In the genomic region with DNA sequence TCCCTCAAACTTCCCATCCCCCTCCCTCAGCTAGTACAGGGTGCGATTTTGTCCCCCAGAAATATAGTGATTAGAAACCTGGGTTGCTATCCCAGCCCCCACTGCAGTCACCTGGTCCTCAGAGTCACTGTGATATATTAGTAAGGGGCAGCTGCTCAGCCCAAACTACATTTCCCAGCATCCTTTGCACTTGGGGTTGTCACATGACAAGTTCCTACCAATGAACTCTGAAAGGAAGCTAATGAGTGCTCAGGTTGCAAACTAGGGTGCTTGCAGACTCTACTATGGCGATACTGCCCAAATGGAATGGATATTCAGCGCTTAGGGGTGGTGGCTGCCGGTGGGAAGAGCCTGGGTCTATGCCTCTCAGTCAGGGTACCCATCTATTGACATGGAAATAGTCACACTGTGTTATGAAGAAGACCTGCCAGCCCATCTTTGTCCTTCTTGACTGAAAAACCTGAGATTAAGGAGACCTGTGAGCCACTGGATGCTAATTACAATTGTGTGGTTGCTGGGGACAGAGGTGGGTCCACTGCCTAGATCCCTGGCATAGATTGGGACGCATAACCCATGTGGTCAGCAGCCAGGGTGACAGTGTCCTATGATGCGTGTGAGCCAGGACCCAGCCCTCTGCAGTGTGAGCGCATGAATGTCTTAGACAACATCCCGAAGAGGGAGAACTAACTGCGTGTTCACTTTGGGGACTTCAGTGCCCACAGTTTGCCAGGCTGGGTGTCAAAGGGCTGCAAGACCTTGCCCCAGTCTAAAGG, we compare ENCODE assay signal across 8 mouse cellular contexts. TPM values are rescaled to one million over a fixed set of nuclear protein-coding genes. Genes with fewer than 3 reads are reported as not detected.
DNase-seq lines count a peak whose midpoint lies in the region; ATAC-seq and TF ChIP-seq lines count a peak whose summit lies in the region.

No protein-coding gene starts in this region.

- H3K9me3 ChIP-seq in forebrain, embryonic 10.5 days: no peaks in the 10 kb centered on the region
- no peaks in the 10 kb centered on the region for H3K9me3 ChIP-seq in kidney, embryonic 14.5 days (ENCODE audit: control insufficient read depth, low read length)
- H3K9me3 ChIP-seq in stomach, postnatal 0 days (ENCODE audit: control insufficient read depth, low read length): no peaks in the 10 kb centered on the region

- no peaks in the 10 kb centered on the region for H3K27me3 ChIP-seq in forebrain, embryonic 10.5 days (ENCODE audit: poor library complexity, severe bottlenecking)
- H3K27me3 ChIP-seq in kidney, embryonic 14.5 days (ENCODE audit: control insufficient read depth, insufficient read depth, low read length): no peaks in the 10 kb centered on the region
- H3K27me3 ChIP-seq in stomach, postnatal 0 days (ENCODE audit: control insufficient read depth, insufficient read depth, low read length): no peaks in the 10 kb centered on the region

- H3K4me3 ChIP-seq in forebrain, embryonic 10.5 days: peak overlapping the region; percentile 30
- H3K4me3 ChIP-seq in kidney, embryonic 14.5 days (ENCODE audit: low read length): no peak overlapping the region
- no peak overlapping the region for H3K4me3 ChIP-seq in stomach, postnatal 0 days (ENCODE audit: low read depth, low read length)

- TF ChIP-seq EP300 in stomach, postnatal 0 days (optimal IDR thresholded peaks at IDR 0.05): no peak

- no peak overlapping the region for H3K9ac ChIP-seq in kidney, embryonic 14.5 days (ENCODE audit: low read depth, low read length)
- no peak overlapping the region for H3K9ac ChIP-seq in stomach, postnatal 0 days (ENCODE audit: low read length)

- ATAC-seq in CD4-positive, CD25-positive, alpha-beta regulatory T cell, adult 4 months: peak; percentile 63
- ATAC-seq in kidney, embryonic 14.5 days (ENCODE audit: low FRiP score, low TSS enrichment): peak; percentile 58
- ATAC-seq in megakaryocyte-erythroid progenitor cell, adult 5-6 weeks (replicated peaks; ENCODE audit: low FRiP score, low TSS enrichment, poor library complexity, severe bottlenecking): peak; percentile 66; the same call in 1 of the 2 replicates
- peak; percentile 33; the same call in 1 of the 2 replicates for ATAC-seq in stomach, postnatal 0 days (ENCODE audit: low FRiP score, low TSS enrichment)

- peaks cover 40% of the 10 kb centered on the region for H3K4me1 ChIP-seq in forebrain, embryonic 10.5 days
- H3K4me1 ChIP-seq in kidney, embryonic 14.5 days (ENCODE audit: control insufficient read depth, insufficient read depth, low read length): no peaks in the 10 kb centered on the region
- no peaks in the 10 kb centered on the region for H3K4me1 ChIP-seq in stomach, postnatal 0 days (replicated peaks; ENCODE audit: control insufficient read depth, insufficient read depth)

- WGBS in forebrain, embryonic 10.5 days: 52% methylated on average over 9 of the region's 9 CpGs
- WGBS in kidney, embryonic 14.5 days: 46% methylated on average over 9 of the region's 9 CpGs
- 49% methylated on average over 9 of the region's 9 CpGs for WGBS in stomach, postnatal 0 days

- H3K36me3 ChIP-seq in forebrain, embryonic 10.5 days (replicated peaks): no peaks in the 10 kb centered on the region
- no peaks in the 10 kb centered on the region for H3K36me3 ChIP-seq in kidney, embryonic 14.5 days (ENCODE audit: control insufficient read depth, insufficient read depth, low read length)
- no peaks in the 10 kb centered on the region for H3K36me3 ChIP-seq in stomach, postnatal 0 days (ENCODE audit: control insufficient read depth, insufficient read depth, low read length)

- TF ChIP-seq CTCF in stomach, postnatal 0 days (IDR thresholded peaks at IDR 0.05; ENCODE audit: low read depth): no peak

- H3K4me2 ChIP-seq in kidney, embryonic 14.5 days (replicated peaks; ENCODE audit: low read depth, low read length): peak overlapping the region; percentile 30; the same call in 1 of the 2 replicates
- no peak overlapping the region; the same call in 1 of the 2 replicates for H3K4me2 ChIP-seq in stomach, postnatal 0 days (replicated peaks; ENCODE audit: low read depth)

- H3K27ac ChIP-seq in forebrain, embryonic 10.5 days: peak overlapping the region; percentile 51; the same call in 1 of the 2 replicates
- no peak overlapping the region for H3K27ac ChIP-seq in kidney, embryonic 14.5 days (ENCODE audit: low read depth, low read length)
- H3K27ac ChIP-seq in stomach, postnatal 0 days (replicated peaks): no peak overlapping the region

- peak; percentile 31 to 66 for DNase-seq in adrenal gland, adult (ENCODE audit: inconsistent age in 2 of 2, low spot score in 1 of 2)
- DNase-seq in adrenal gland, postnatal 10 days: no peak
- peak; percentile 61 for DNase-seq in forebrain, embryonic 10.5 days (ENCODE audit: extremely low spot score, low spot score)
- DNase-seq in stomach, postnatal 0 days (ENCODE audit: low spot score): no peak
- DNase-seq in urinary bladder, postnatal 10 days (ENCODE audit: low spot score): no peak

RNA-seq across cellular contexts. Expression of gene Alpl, which starts 56.8 kb away (rescaled TPM):
- 10 to 100 TPM; 11.5 to 19.7 TPM for total RNA-seq in adrenal gland, postnatal 10 days (2021)
- polyA plus RNA-seq in CD4-positive, CD25-positive, alpha-beta regulatory T cell, adult 4 months (2017; shearing (Covaris generic)): 1 to 10 TPM; 1.5 to 2.8 TPM
- 20.3 and 20.7 TPM in 2 replicates for polyA plus RNA-seq in forebrain, embryonic 10.5 days (2016; fragmentation: Nextera tagmentation; extraction: Ambion mirVana)
- 5.9 and 10.2 TPM in 2 replicates for polyA plus RNA-seq in kidney, embryonic 14.5 days (2014; fragmentation: Nextera tagmentation; extraction: Ambion mirVana)
- total RNA-seq in megakaryocyte-erythroid progenitor cell, adult 5-6 weeks (2014; fragmentation: Nextera tagmentation): not detected in 2 replicates
- not detected in 2 replicates for total RNA-seq in megakaryocyte-erythroid progenitor cell, adult 5-6 weeks (2017)
- 2.0 and 2.5 TPM in 2 replicates for polyA plus RNA-seq in stomach, postnatal 0 days (2015; fragmentation: Nextera tagmentation; extraction: Ambion mirVana)

Comparison
In these comparisons a context has a peak if more than half of its experiments do, and no peak if none do; other contexts are left out.
1. DNase-seq: peak in adrenal gland, adult (2 of 2) and forebrain, embryonic 10.5 days (single experiment); none in adrenal gland, postnatal 10 days (single experiment), stomach, postnatal 0 days (single experiment) and urinary bladder, postnatal 10 days (single experiment).
2. Peak in every context shown above with its lines, with median percentiles within 50 percentile points of each other: ATAC-seq.